Mouse (Mus musculus) CD8-positive naive resting alpha-beta T cell, adult 57 days (primary cell): Measurements from ENCODE around the gene Elmo2. TPM values are rescaled to one million over a fixed set of nuclear protein-coding genes. Genes with fewer than 3 reads are reported as not detected.

ENCODE experiments used
- total RNA-seq: library from RNA; stranded (reverse); gene quantifications from one replicate; pipeline ENCODE4 v1.2.4, GENCODE M21; 2023

The Elmo2 gene
- 39.3 TPM for total RNA-seq

GRCm38 (mm10) chr2:165326304-165327190 is at the start of gene Elmo2:
Gene Elmo2 (minus strand): TSS chr2:165326479.

GRCm38 (mm10) chr2:165368496-165368895 is 42.2 kb upstream of the Elmo2 start, which contains the start of gene Zfp663:
Gene Zfp663 (minus strand): TSS chr2:165368729.

GRCm38 (mm10) chr2:165287202-165287984 is 38.9 kb downstream of the Elmo2 start, which contains the start of gene Slc35c2:
Gene Slc35c2 (minus strand): TSS chr2:165287869.

Other genes starting within 250 kb of the Elmo2 start
- gene 1700025C18Rik, start 235.7 kb downstream of the Elmo2 start, total RNA-seq, result not detected
- not detected for gene Cdh22, start 91.6 kb downstream of the Elmo2 start, total RNA-seq
- 31.0 TPM for gene Slc35c2, start 38.6 kb downstream of the Elmo2 start, total RNA-seq
- not detected for gene Zfp663, start 42.2 kb upstream of the Elmo2 start, total RNA-seq
- gene Zfp334, start 61.8 kb upstream of the Elmo2 start, total RNA-seq, result not detected
- 0.18 TPM for gene Ocstamp, start 73.9 kb upstream of the Elmo2 start, total RNA-seq
- not detected for gene Slc13a3, start 146.8 kb upstream of the Elmo2 start, total RNA-seq
- 17.3 TPM for gene Trp53rka, start 166.8 kb upstream of the Elmo2 start, total RNA-seq
- gene Slc2a10, start 177.3 kb upstream of the Elmo2 start, total RNA-seq, result not detected